ENCODE assay signal across 11 mouse cellular contexts in genomic region chr3:117577349-117577748, GRCm38 (mm10). TPM values are rescaled to one million over a fixed set of nuclear protein-coding genes. Genes with fewer than 3 reads are reported as not detected.
DNase-seq lines count a peak whose midpoint lies in the region; ATAC-seq and TF ChIP-seq lines count a peak whose summit lies in the region.
"Had no signal": no experiment of that assay in that cellular context is flagged by ENCODE, and none has a peak within 500 bp of the region (broad histone marks: within the 10 kb centered on the region; RNA-seq: fewer than 3 reads in every experiment).

No protein-coding gene starts in this region.

- ATAC-seq in frontal cortex, adult (ENCODE audit: low TSS enrichment) = no peak

- no peak overlapping the region for H3K4me3 ChIP-seq in gastrocnemius, adult 2 months
- H3K4me3 ChIP-seq: embryonic facial prominence, embryonic 13.5 days had no signal

- TF ChIP-seq CTCF in gastrocnemius, adult 2 months (IDR thresholded peaks at IDR 0.05) = no peak

- H3K27ac ChIP-seq in gastrocnemius, adult 2 months = no peak overlapping the region
- H3K27ac ChIP-seq: embryonic facial prominence, embryonic 13.5 days had no signal

- intact Hi-C loops in gastrocnemius, adult 2 months (cut with DNase I) = no loop called here

- DNase-seq in gastrocnemius, postnatal 10 days = peak; percentile 8
- DNase-seq in gastrocnemius, adult 2 months = no peak
- DNase-seq in layer of hippocampus, postnatal 10 days (ENCODE audit: low spot score in 2 of 2) = peak; percentile 29 to 51
- no peak for DNase-seq in layer of hippocampus, postnatal 25 days (ENCODE audit: extremely low spot score in 1 of 2, low spot score in 1 of 2)
- DNase-seq in right cerebral cortex, postnatal 10 days (ENCODE audit: low spot score in 2 of 2) = peak; percentile 56 to 65
- DNase-seq in right cerebral cortex, postnatal 4 days = no peak
- DNase-seq: kidney, adult 11 months; thymus, postnatal 36 days had no signal

RNA-seq across cellular contexts. Expression of gene Plppr5, which starts 2.7 kb away (rescaled TPM):
- under 1 TPM; 0.26 to 0.36 TPM for total RNA-seq in gastrocnemius, postnatal 10 days (2021)
- total RNA-seq in gastrocnemius, adult 2 months (2021) = not detected
- total RNA-seq in layer of hippocampus, postnatal 10 days (2021) = 10 to 100 TPM; 60.2 to 62.7 TPM
- 10 to 100 TPM; 38.1 to 41.8 TPM for total RNA-seq in layer of hippocampus, postnatal 25 days (2021)
- total RNA-seq: gastrocnemius, adult 8-10 months had no signal

Comparison
In these comparisons a context has a peak if more than half of its experiments do, and no peak if none do; other contexts are left out.
1. DNase-seq: peak in gastrocnemius, postnatal 10 days (single experiment), layer of hippocampus, postnatal 10 days (2 of 2) and right cerebral cortex, postnatal 10 days (2 of 2); none in gastrocnemius, adult 2 months (single experiment), layer of hippocampus, postnatal 25 days (0 of 2) and right cerebral cortex, postnatal 4 days (single experiment).
2. RNA of gene Plppr5, which starts 2.7 kb away (total RNA-seq): 60.2 to 62.7 TPM in layer of hippocampus, postnatal 10 days and 38.1 to 41.8 TPM in layer of hippocampus, postnatal 25 days; 0.26 to 0.36 TPM in gastrocnemius, postnatal 10 days and not detected in gastrocnemius, adult 2 months; every median in the first group is over 10 times any median in the second.